Mouse (Mus musculus): ENCODE results near the gene Fkbp6.

- TF ChIP-seq CTCF (IDR thresholded peaks at IDR 0.05; ENCODE audit: borderline replicate concordance, insufficient read depth, low read length), result no peak
- no peak for TF ChIP-seq POLR2A (IDR thresholded peaks at IDR 0.05; ENCODE audit: low read depth, low read length)
Measured at GRCm38 (mm10) chr5:135399382-135399781, 49.5 kb upstream of the Fkbp6 start.
